Mouse (Mus musculus): Measurements from ENCODE around the gene Tmem208. TPM values are rescaled to one million over a fixed set of nuclear protein-coding genes. Genes with fewer than 3 reads are reported as not detected.
A peak's percentile ranks its signal among the peaks of the same experiment; 100 is the strongest.

Tmem208 gene
- total and polyA plus RNA-seq, 2 experiments from 2014 or later, result 76.4 to 126 TPM

DNA sequence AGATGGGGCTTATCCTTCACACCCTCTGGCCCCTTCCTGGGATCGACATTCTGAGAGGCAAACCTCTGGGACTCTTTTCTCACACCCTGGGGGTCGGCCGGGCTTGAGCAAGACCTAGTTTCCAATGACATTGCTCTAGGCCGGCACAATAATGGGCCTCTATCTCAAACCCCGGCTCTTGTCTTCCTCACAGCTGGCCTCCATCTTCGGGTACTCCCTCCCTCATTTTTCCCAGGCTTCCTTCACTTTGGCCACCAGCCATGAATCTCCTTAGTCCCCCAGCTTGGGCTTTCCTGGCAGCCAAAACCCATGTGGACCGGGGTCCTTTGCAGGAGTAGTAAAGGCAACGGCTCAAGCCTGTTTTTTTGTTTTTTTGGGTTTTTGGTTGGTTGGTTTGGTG is 15.2 kb downstream of the Tmem208 start:
- no peak overlapping the region for H3K4me2 ChIP-seq (ENCODE audit: low read depth)
- H3K36me3 ChIP-seq (ENCODE audit: insufficient read depth), result no peaks in the 10 kb centered on the region
- H3K9me3 ChIP-seq (ENCODE audit: low read length), result no peaks in the 10 kb centered on the region
- H3K27me3 ChIP-seq (ENCODE audit: insufficient read depth, low read length), result no peaks in the 10 kb centered on the region
- no peak overlapping the region for H3K27ac ChIP-seq (ENCODE audit: low read depth, low read length)
- ATAC-seq (no peak; the same call in 1 of the 2 replicates), DNase-seq (peak; percentile 41)
- H3K9ac ChIP-seq, result no peak overlapping the region
- 31% methylated on average over 8 of the region's 8 CpGs for WGBS
- H3K4me3 ChIP-seq (ENCODE audit: low read depth, low read length), result no peak overlapping the region
- no peaks in the 10 kb centered on the region for H3K4me1 ChIP-seq (ENCODE audit: insufficient read depth)
- no peak for TF ChIP-seq CTCF (IDR thresholded peaks at IDR 0.05; ENCODE audit: low read depth)

DNA sequence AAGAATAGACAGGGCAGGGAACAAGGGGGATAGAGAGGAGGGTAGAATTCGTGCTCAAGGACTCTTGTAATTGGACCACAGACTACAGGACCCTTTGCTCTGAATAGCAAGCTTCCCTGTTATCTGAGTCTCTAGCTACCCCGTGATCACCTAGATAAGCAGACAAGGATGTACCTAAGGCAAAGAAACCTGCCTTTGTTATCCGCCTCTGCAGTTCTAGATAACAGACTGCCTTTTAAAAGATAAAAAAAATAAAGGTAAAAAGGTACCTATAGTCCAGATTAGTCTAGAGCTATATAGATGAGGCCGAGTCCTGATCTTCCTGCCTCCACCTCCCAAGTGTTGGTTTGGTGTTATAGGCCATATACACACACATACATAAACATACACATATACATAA is 16.6 kb downstream of the Tmem208 start:
- Histone ChIP-seq H3K4me3 (ENCODE audit: low read depth, low read length) (no peak overlapping the region), H3K9me3 (ENCODE audit: low read length) (no peaks in the 10 kb centered on the region), H3K9ac (no peak overlapping the region), H3K27ac (ENCODE audit: low read depth, low read length) (no peak overlapping the region), H3K27me3 (ENCODE audit: insufficient read depth, low read length) (no peaks in the 10 kb centered on the region; the same call in 1 of the 2 replicates), H3K36me3 (ENCODE audit: insufficient read depth) (no peaks in the 10 kb centered on the region), H3K4me1 (ENCODE audit: insufficient read depth) (peaks cover 4% of the 10 kb centered on the region; the same call in 1 of the 2 replicates), H3K4me2 (ENCODE audit: low read depth) (no peak overlapping the region)
- 79% methylated on average over 4 of the region's 4 CpGs for WGBS
- TF ChIP-seq CTCF (IDR thresholded peaks at IDR 0.05; ENCODE audit: low read depth), result no peak
- DNase-seq (no peak), ATAC-seq (no peak)

DNA sequence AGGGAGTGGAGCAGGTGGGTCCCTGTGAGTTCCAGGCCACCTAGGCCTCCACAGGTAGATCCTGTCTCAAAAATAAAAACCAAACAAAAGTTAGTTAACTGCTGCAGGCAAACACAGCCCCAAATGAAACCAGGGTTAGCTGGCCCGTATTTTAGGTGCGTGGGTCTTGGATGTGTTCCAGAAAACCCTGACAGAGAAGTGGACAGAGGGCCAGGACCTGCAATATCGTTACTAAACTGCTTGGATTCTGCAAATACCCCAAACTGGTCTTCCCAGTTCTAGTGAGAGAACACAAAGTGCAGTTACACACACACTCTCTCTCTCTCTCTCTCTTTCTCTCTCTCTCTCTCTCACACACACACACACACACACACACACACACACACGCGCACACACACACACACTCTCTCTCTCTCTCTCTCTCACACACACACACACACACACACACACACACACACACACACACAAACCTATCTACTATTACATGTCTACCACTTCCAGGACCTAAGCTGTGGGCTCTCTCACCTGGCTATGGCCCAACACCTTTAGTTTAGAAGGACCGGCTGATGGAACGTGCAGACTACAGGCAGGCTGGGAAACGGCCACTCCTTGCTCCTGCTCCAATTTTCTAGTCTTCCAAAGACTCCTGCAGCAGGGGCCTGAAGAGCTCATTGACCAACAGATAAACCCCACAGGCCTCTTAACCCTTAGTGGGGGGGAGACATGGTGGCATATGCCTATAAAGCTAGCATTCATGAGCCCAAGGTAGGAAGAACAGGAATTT is 17.8 kb downstream of the Tmem208 start:
- Histone ChIP-seq H3K9me3 (ENCODE audit: low read length) (no peaks in the 10 kb centered on the region), H3K9ac (no peak overlapping the region), H3K36me3 (ENCODE audit: insufficient read depth) (no peaks in the 10 kb centered on the region), H3K4me3 (ENCODE audit: low read depth, low read length) (no peak overlapping the region), H3K27ac (ENCODE audit: low read depth, low read length) (no peak overlapping the region), H3K4me1 (ENCODE audit: insufficient read depth) (peaks cover 4% of the 10 kb centered on the region; the same call in 1 of the 2 replicates), H3K27me3 (ENCODE audit: insufficient read depth, low read length) (no peaks in the 10 kb centered on the region; the same call in 1 of the 2 replicates), H3K4me2 (ENCODE audit: low read depth) (no peak overlapping the region)
- ATAC-seq (no peak), DNase-seq (no peak)
- 61% methylated on average over 6 of the region's 8 CpGs for WGBS
- TF ChIP-seq CTCF (IDR thresholded peaks at IDR 0.05; ENCODE audit: low read depth), result no peak

- 75% methylated on average over 7 of the region's 7 CpGs for WGBS
- TF ChIP-seq CTCF (IDR thresholded peaks at IDR 0.05; ENCODE audit: low read depth), result no peak
- no peaks in the 10 kb centered on the region for H3K9me3 ChIP-seq (ENCODE audit: low read length)
- DNase-seq, result no peak
- no peaks in the 10 kb centered on the region; the same call in 1 of the 2 replicates for H3K27me3 ChIP-seq (ENCODE audit: insufficient read depth, low read length)
- no peak overlapping the region for H3K4me3 ChIP-seq (ENCODE audit: low read depth, low read length)
- H3K9ac ChIP-seq, result no peak overlapping the region
- H3K4me1 ChIP-seq (ENCODE audit: insufficient read depth), result peaks cover 7% of the 10 kb centered on the region; the same call in 1 of the 2 replicates
- H3K27ac ChIP-seq (ENCODE audit: low read depth, low read length), result no peak overlapping the region
- no peak for ATAC-seq
- no peak overlapping the region for H3K4me2 ChIP-seq (ENCODE audit: low read depth)
- no peaks in the 10 kb centered on the region for H3K36me3 ChIP-seq (ENCODE audit: insufficient read depth)
Measured at GRCm38 (mm10) chr8:105345061-105345975, 19.2 kb downstream of the Tmem208 start.

- no peak for TF ChIP-seq CTCF (IDR thresholded peaks at IDR 0.05; ENCODE audit: low read depth)
- peaks cover 11% of the 10 kb centered on the region; the same call in 1 of the 2 replicates for H3K4me1 ChIP-seq (ENCODE audit: insufficient read depth)
- H3K4me2 ChIP-seq (ENCODE audit: low read depth), result peak overlapping the region; percentile 98
- WGBS, result 3% methylated on average over 32 of the region's 34 CpGs
- no peak for ATAC-seq
- H3K36me3 ChIP-seq (ENCODE audit: insufficient read depth), result no peaks in the 10 kb centered on the region
- H3K4me3 ChIP-seq (ENCODE audit: low read depth, low read length), result peak overlapping the region; percentile 66
- peak overlapping the region; percentile 28; the same call in 1 of the 2 replicates for H3K9ac ChIP-seq
- H3K27me3 ChIP-seq (ENCODE audit: insufficient read depth, low read length), result no peaks in the 10 kb centered on the region; the same call in 1 of the 2 replicates
- no peak for DNase-seq
- no peaks in the 10 kb centered on the region for H3K9me3 ChIP-seq (ENCODE audit: low read length)
- H3K27ac ChIP-seq (ENCODE audit: low read depth, low read length), result no peak overlapping the region
Measured at GRCm38 (mm10) chr8:105346611-105347427, 20.7 kb downstream of the Tmem208 start.
